Mouse (Mus musculus): ENCODE measurements around the gene Tmem25. TPM values are rescaled to one million over a fixed set of nuclear protein-coding genes. Genes with fewer than 3 reads are reported as not detected.
"Not testable (repeated sequence)": the region's sequence is repeated elsewhere in the genome, so short reads cannot be mapped to it uniquely, and the experiment has no call there.

Gene Tmem25
- polyA plus RNA-seq, 1 experiment = not detected

- H3K4me3 ChIP-seq (replicated peaks) = no peak overlapping the region
Observed at GRCm38 (mm10) chr9:44798298-44798697, 809 bp downstream of the Tmem25 start.

GRCm38 (mm10) chr9:44792842-44793241 lies 6.3 kb downstream of the Tmem25 start:
- H3K9me3 ChIP-seq (ENCODE audit: control insufficient read depth, low read length) = no peaks in the 10 kb centered on the region
- no peaks in the 10 kb centered on the region for H3K4me1 ChIP-seq (ENCODE audit: control insufficient read depth)
- peaks cover 16% of the 10 kb centered on the region for H3K36me3 ChIP-seq (ENCODE audit: control insufficient read depth)
- H3K27me3 ChIP-seq (ENCODE audit: control insufficient read depth) = peaks cover 8% of the 10 kb centered on the region
- no peak overlapping the region for H3K4me3 ChIP-seq (replicated peaks)
- no peak for TF ChIP-seq GATA1 (IDR thresholded peaks at IDR 0.05; ENCODE audit: low read length)
- TF ChIP-seq TAL1 (IDR thresholded peaks at IDR 0.05; ENCODE audit: low read length) = no peak

More at GRCm38 (mm10) chr9:44798298-44798697, 809 bp downstream of the Tmem25 start:
- H3K9me3 ChIP-seq (ENCODE audit: control insufficient read depth, low read length) = no peaks in the 10 kb centered on the region
- TF ChIP-seq GATA1 (IDR thresholded peaks at IDR 0.05; ENCODE audit: low read length) (no peak), TAL1 (IDR thresholded peaks at IDR 0.05; ENCODE audit: low read length) (no peak)
- H3K27me3 ChIP-seq (ENCODE audit: control insufficient read depth) = peaks cover 48% of the 10 kb centered on the region
- peaks cover 17% of the 10 kb centered on the region for H3K4me1 ChIP-seq (ENCODE audit: control insufficient read depth)
- H3K36me3 ChIP-seq (ENCODE audit: control insufficient read depth) = no peaks in the 10 kb centered on the region; the same call in 1 of the 2 replicates

GRCm38 (mm10) chr9:44772750-44773651 lies 26.1 kb downstream of the Tmem25 start:
- Histone ChIP-seq H3K4me1 (ENCODE audit: control insufficient read depth) (peaks cover 26% of the 10 kb centered on the region), H3K36me3 (ENCODE audit: control insufficient read depth) (no peaks in the 10 kb centered on the region), H3K9me3 (ENCODE audit: control insufficient read depth, low read length) (no peaks in the 10 kb centered on the region; the same call in 1 of the 2 replicates), H3K27me3 (ENCODE audit: control insufficient read depth) (no peaks in the 10 kb centered on the region), H3K4me3 (replicated peaks) (peak overlapping the region; percentile 77)
- TF ChIP-seq TAL1 (IDR thresholded peaks at IDR 0.05; ENCODE audit: low read length) (no peak), GATA1 (IDR thresholded peaks at IDR 0.05; ENCODE audit: low read length) (peak; percentile 69)

- Histone ChIP-seq H3K36me3 (ENCODE audit: control insufficient read depth) (no peaks in the 10 kb centered on the region), H3K4me1 (ENCODE audit: control insufficient read depth) (peaks cover 26% of the 10 kb centered on the region), H3K9me3 (ENCODE audit: control insufficient read depth, low read length) (no peaks in the 10 kb centered on the region; the same call in 1 of the 2 replicates), H3K4me3 (replicated peaks) (peak overlapping the region; percentile 77), H3K27me3 (ENCODE audit: control insufficient read depth) (no peaks in the 10 kb centered on the region)
- TF ChIP-seq GATA1 (IDR thresholded peaks at IDR 0.05; ENCODE audit: low read length) = no peak
Observed at GRCm38 (mm10) chr9:44772392-44772749, 26.7 kb downstream of the Tmem25 start.

- H3K36me3 ChIP-seq (ENCODE audit: control insufficient read depth) = no peaks in the 10 kb centered on the region
- H3K4me1 ChIP-seq (ENCODE audit: control insufficient read depth) = peaks cover 34% of the 10 kb centered on the region
- H3K9me3 ChIP-seq (ENCODE audit: control insufficient read depth, low read length) = no peaks in the 10 kb centered on the region; the same call in 1 of the 2 replicates
- TF ChIP-seq TAL1 (IDR thresholded peaks at IDR 0.05; ENCODE audit: low read length) (no peak), GATA1 (IDR thresholded peaks at IDR 0.05; ENCODE audit: low read length) (no peak)
- H3K4me3 ChIP-seq (replicated peaks) = no peak overlapping the region
- H3K27me3 ChIP-seq (ENCODE audit: control insufficient read depth) = no peaks in the 10 kb centered on the region
Observed at GRCm38 (mm10) chr9:44771376-44771775, 27.7 kb downstream of the Tmem25 start.

- Histone ChIP-seq H3K4me1 (ENCODE audit: control insufficient read depth) (peaks cover 35% of the 10 kb centered on the region), H3K4me3 (replicated peaks) (peak overlapping the region; percentile 96)
- H3K9me3 ChIP-seq (ENCODE audit: control insufficient read depth, low read length); H3K27me3 ChIP-seq (ENCODE audit: control insufficient read depth); H3K36me3 ChIP-seq (ENCODE audit: control insufficient read depth): not testable (repeated sequence)
Observed at GRCm38 (mm10) chr9:44768029-44768394, 31.1 kb downstream of the Tmem25 start.

- Histone ChIP-seq H3K9me3 (ENCODE audit: control insufficient read depth, low read length) (no peaks in the 10 kb centered on the region; the same call in 1 of the 2 replicates), H3K4me3 (replicated peaks) (peak within 1 kb of the TSS; percentile 96), H3K4me1 (ENCODE audit: control insufficient read depth) (peaks cover 31% of the 10 kb centered on the region), H3K36me3 (ENCODE audit: control insufficient read depth) (peaks cover 7% of the 10 kb centered on the region), H3K27me3 (ENCODE audit: control insufficient read depth) (no peaks in the 10 kb centered on the region)
- TF ChIP-seq GATA1 (IDR thresholded peaks at IDR 0.05; ENCODE audit: low read length) = no peak
- no peak for TF ChIP-seq TAL1 (IDR thresholded peaks at IDR 0.05; ENCODE audit: low read length)
Observed at GRCm38 (mm10) chr9:44767101-44768028, 31.7 kb downstream of the Tmem25 start, which contains the start of the genes Arcn1 and Ift46. TSS of gene Arcn1 (minus strand) at chr9:44767845. TSS of gene Ift46 (plus strand) at chr9:44767908.

- Histone ChIP-seq H3K4me3 (replicated peaks) (no peak overlapping the region), H3K27me3 (ENCODE audit: control insufficient read depth) (no peaks in the 10 kb centered on the region), H3K9me3 (ENCODE audit: control insufficient read depth, low read length) (no peaks in the 10 kb centered on the region), H3K36me3 (ENCODE audit: control insufficient read depth) (peaks cover 66% of the 10 kb centered on the region), H3K4me1 (ENCODE audit: control insufficient read depth) (peaks cover 15% of the 10 kb centered on the region)
- TF ChIP-seq TAL1 (IDR thresholded peaks at IDR 0.05; ENCODE audit: low read length) = no peak
- no peak for TF ChIP-seq GATA1 (IDR thresholded peaks at IDR 0.05; ENCODE audit: low read length)
Observed at GRCm38 (mm10) chr9:44760873-44761272, 38.2 kb downstream of the Tmem25 start.

GRCm38 (mm10) chr9:44748473-44748872 lies 50.6 kb downstream of the Tmem25 start:
- peaks cover 91% of the 10 kb centered on the region for H3K36me3 ChIP-seq (ENCODE audit: control insufficient read depth)

More at GRCm38 (mm10) chr9:44748473-44748872, 50.6 kb downstream of the Tmem25 start:
- H3K27me3 ChIP-seq (ENCODE audit: control insufficient read depth) = no peaks in the 10 kb centered on the region
- no peak for TF ChIP-seq TAL1 (IDR thresholded peaks at IDR 0.05; ENCODE audit: low read length)
- TF ChIP-seq GATA1 (IDR thresholded peaks at IDR 0.05; ENCODE audit: low read length) = no peak
- no peak overlapping the region for H3K4me3 ChIP-seq (replicated peaks)
- H3K4me1 ChIP-seq (ENCODE audit: control insufficient read depth) = no peaks in the 10 kb centered on the region
- H3K9me3 ChIP-seq (ENCODE audit: control insufficient read depth, low read length) = no peaks in the 10 kb centered on the region

Data from erythroblast, embryonic 14.5 days (primary cell).